ENCODE assay signal across 13 mouse cellular contexts in genomic region chr5:113703803-113704585, GRCm38 (mm10). TPM values are rescaled to one million over a fixed set of nuclear protein-coding genes. Genes with fewer than 3 reads are reported as not detected.
A peak's percentile ranks its signal among the peaks of the same experiment; 100 is the strongest.
DNase-seq lines count a peak whose midpoint lies in the region; ATAC-seq and TF ChIP-seq lines count a peak whose summit lies in the region.
"Had no signal": no experiment of that assay in that cellular context is flagged by ENCODE, and none has a peak within 500 bp of the region (broad histone marks: within the 10 kb centered on the region; RNA-seq: fewer than 3 reads in every experiment).

No protein-coding gene starts in this region.

- intact Hi-C loops in heart, postnatal 10 days (cut with DNase I), result loop anchor here (5.0 kb wide), 2 partner anchors 42 to 112 kb away; no protein-coding TSS in a partner anchor

- ATAC-seq in limb, embryonic 12.5 days (ENCODE audit: insufficient number of reproducible peaks, insufficient read depth, low FRiP score, low TSS enrichment, low read depth), result no peak
- 0 out of 2 replicates have a peak, but pooled peaks have one; percentile 43 for ATAC-seq in hindbrain, postnatal 0 days
- peak; percentile 64; the same call in 1 of the 2 replicates for ATAC-seq in midbrain, embryonic 16.5 days
- ATAC-seq: inflammation-experienced regulatory T-cells, adult 6 months had no signal

- H3K9me3 ChIP-seq in limb, embryonic 12.5 days, result no peaks in the 10 kb centered on the region
- H3K9me3 ChIP-seq in limb, embryonic 10.5 days (replicated peaks), result no peaks in the 10 kb centered on the region
- H3K9me3 ChIP-seq in hindbrain, postnatal 0 days (ENCODE audit: low read length), result no peaks in the 10 kb centered on the region
- H3K9me3 ChIP-seq in midbrain, embryonic 16.5 days (replicated peaks; ENCODE audit: control insufficient read depth, low read length, poor library complexity, severe bottlenecking), result no peaks in the 10 kb centered on the region

- H3K27ac ChIP-seq in limb, embryonic 12.5 days, result peak overlapping the region; percentile 8; the same call in 1 of the 2 replicates
- H3K27ac ChIP-seq in limb, embryonic 10.5 days, result no peak overlapping the region; the same call in 1 of the 2 replicates
- H3K27ac ChIP-seq in hindbrain, postnatal 0 days, result peak overlapping the region; percentile 38; the same call in 1 of the 2 replicates
- H3K27ac ChIP-seq in midbrain, embryonic 16.5 days (ENCODE audit: low read length), result peak overlapping the region; percentile 73
- H3K27ac ChIP-seq: left cerebral cortex, adult 2 months had no signal

- 42% methylated on average over 21 of the region's 21 CpGs for WGBS in limb, embryonic 12.5 days
- 60% methylated on average over 21 of the region's 21 CpGs for WGBS in limb, embryonic 10.5 days
- WGBS in hindbrain, postnatal 0 days, result 33% methylated on average over 21 of the region's 21 CpGs
- WGBS in midbrain, embryonic 16.5 days, result 37% methylated on average over 21 of the region's 21 CpGs

- no peaks in the 10 kb centered on the region for H3K27me3 ChIP-seq in limb, embryonic 12.5 days
- no peaks in the 10 kb centered on the region for H3K27me3 ChIP-seq in limb, embryonic 10.5 days (ENCODE audit: low read depth, poor library complexity, severe bottlenecking)
- no peaks in the 10 kb centered on the region for H3K27me3 ChIP-seq in hindbrain, postnatal 0 days (ENCODE audit: insufficient read depth, low read length)
- no peaks in the 10 kb centered on the region for H3K27me3 ChIP-seq in midbrain, embryonic 16.5 days (ENCODE audit: control insufficient read depth, insufficient read depth, low read depth, low read length)

- H3K36me3 ChIP-seq in limb, embryonic 12.5 days, result no peaks in the 10 kb centered on the region
- H3K36me3 ChIP-seq in limb, embryonic 10.5 days, result no peaks in the 10 kb centered on the region
- H3K36me3 ChIP-seq in hindbrain, postnatal 0 days (ENCODE audit: insufficient read depth, low read length), result no peaks in the 10 kb centered on the region
- no peaks in the 10 kb centered on the region for H3K36me3 ChIP-seq in midbrain, embryonic 16.5 days (ENCODE audit: control insufficient read depth, insufficient read depth, low read length)

- H3K4me3 ChIP-seq in limb, embryonic 12.5 days (replicated peaks), result no peak overlapping the region
- H3K4me3 ChIP-seq in limb, embryonic 10.5 days, result no peak overlapping the region
- H3K4me3 ChIP-seq in hindbrain, postnatal 0 days (ENCODE audit: low read length), result no peak overlapping the region
- no peak overlapping the region for H3K4me3 ChIP-seq in midbrain, embryonic 16.5 days (ENCODE audit: low read depth, low read length)
- H3K4me3 ChIP-seq: left cerebral cortex, adult 2 months had no signal

- no peak for DNase-seq in limb, embryonic 10.5 days (ENCODE audit: low spot score)
- DNase-seq in heart, postnatal 10 days, result peak; percentile 25 to 31
- DNase-seq in hindbrain, postnatal 0 days (ENCODE audit: low spot score), result peak; percentile 26
- DNase-seq in right cerebral cortex, postnatal 36 days (ENCODE audit: low spot score in 2 of 2), result no peak
- no peak for DNase-seq in cerebellum, adult 11 months
- DNase-seq: embryo, embryonic 11 days; lung, adult 2 months; thymus, postnatal 25 days had no signal

- H3K4me1 ChIP-seq in limb, embryonic 12.5 days (replicated peaks), result peaks cover 27% of the 10 kb centered on the region
- H3K4me1 ChIP-seq in limb, embryonic 10.5 days, result peaks cover 19% of the 10 kb centered on the region
- H3K4me1 ChIP-seq in hindbrain, postnatal 0 days (ENCODE audit: insufficient read depth, low read length), result no peaks in the 10 kb centered on the region; the same call in 1 of the 2 replicates
- peaks cover 19% of the 10 kb centered on the region for H3K4me1 ChIP-seq in midbrain, embryonic 16.5 days (ENCODE audit: control insufficient read depth, insufficient read depth, low read length)

- TF ChIP-seq CTCF in hindbrain, postnatal 0 days (IDR thresholded peaks at IDR 0.05; ENCODE audit: low read depth), result no peak

- no peak overlapping the region for H3K9ac ChIP-seq in limb, embryonic 12.5 days (replicated peaks)
- no peak overlapping the region for H3K9ac ChIP-seq in hindbrain, postnatal 0 days (replicated peaks; ENCODE audit: low read length)
- peak overlapping the region; percentile 48 for H3K9ac ChIP-seq in midbrain, embryonic 16.5 days (ENCODE audit: low read depth, low read length)

- H3K4me2 ChIP-seq in limb, embryonic 12.5 days, result no peak overlapping the region
- no peak overlapping the region for H3K4me2 ChIP-seq in hindbrain, postnatal 0 days (ENCODE audit: low read depth, low read length)
- H3K4me2 ChIP-seq in midbrain, embryonic 16.5 days (ENCODE audit: low read length), result no peak overlapping the region

RNA-seq across cellular contexts. Expression of gene 1700069L16Rik, which starts 20.6 kb away (rescaled TPM):
- polyA plus RNA-seq in limb, embryonic 12.5 days (2016; fragmentation: Nextera tagmentation; extraction: Ambion mirVana), result not detected in 2 replicates
- not detected in 2 replicates for polyA plus RNA-seq in limb, embryonic 10.5 days (2016; fragmentation: Nextera tagmentation; extraction: Ambion mirVana)
- total RNA-seq in heart, postnatal 10 days (2021), result not detected
- not detected in 2 replicates for total RNA-seq in hindbrain, postnatal 0 days (2014; rRNA removed)
- not detected in 2 replicates for polyA plus RNA-seq in hindbrain, postnatal 0 days (2015; fragmentation: Nextera tagmentation; extraction: Ambion mirVana)
- not detected in 2 replicates for polyA plus RNA-seq in midbrain, embryonic 16.5 days (2015; fragmentation: Nextera tagmentation; extraction: Ambion mirVana)
- total RNA-seq: left cerebral cortex, adult 2 months; neutrophil, adult 5-6 weeks had no signal
- polyA plus RNA-seq: inflammation-experienced regulatory T-cells, adult 6 months; lung, adult 2 months had no signal

RNA-seq across cellular contexts. Expression of gene Ficd, which starts 31.6 kb away (rescaled TPM):
- polyA plus RNA-seq in limb, embryonic 12.5 days (2016; fragmentation: Nextera tagmentation; extraction: Ambion mirVana), result 3.8 and 5.0 TPM in 2 replicates
- 3.3 and 3.4 TPM in 2 replicates for polyA plus RNA-seq in limb, embryonic 10.5 days (2016; fragmentation: Nextera tagmentation; extraction: Ambion mirVana)
- total RNA-seq in heart, postnatal 10 days (2021), result 1 to 10 TPM; 5.4 to 5.8 TPM
- 11.7 and 12.0 TPM in 2 replicates for total RNA-seq in hindbrain, postnatal 0 days (2014; rRNA removed)
- 8.6 and 8.7 TPM in 2 replicates for polyA plus RNA-seq in hindbrain, postnatal 0 days (2015; fragmentation: Nextera tagmentation; extraction: Ambion mirVana)
- polyA plus RNA-seq in midbrain, embryonic 16.5 days (2015; fragmentation: Nextera tagmentation; extraction: Ambion mirVana), result 9.4 and 10.9 TPM in 2 replicates

RNA-seq across cellular contexts. Expression of gene Cmklr1, which starts 53.8 kb away (rescaled TPM):
- 3.2 and 4.4 TPM in 2 replicates for polyA plus RNA-seq in limb, embryonic 12.5 days (2016; fragmentation: Nextera tagmentation; extraction: Ambion mirVana)
- polyA plus RNA-seq in limb, embryonic 10.5 days (2016; fragmentation: Nextera tagmentation; extraction: Ambion mirVana), result 2.3 and 3.4 TPM in 2 replicates
- total RNA-seq in heart, postnatal 10 days (2021), result 10 to 100 TPM; 20.8 to 22.5 TPM
- total RNA-seq in hindbrain, postnatal 0 days (2014; rRNA removed), result 4.8 and 9.7 TPM in 2 replicates
- 0.91 and 1.6 TPM in 2 replicates for polyA plus RNA-seq in hindbrain, postnatal 0 days (2015; fragmentation: Nextera tagmentation; extraction: Ambion mirVana)
- 1.2 and 1.3 TPM in 2 replicates for polyA plus RNA-seq in midbrain, embryonic 16.5 days (2015; fragmentation: Nextera tagmentation; extraction: Ambion mirVana)

Comparison
In these comparisons a context has a peak if more than half of its experiments do, and no peak if none do; other contexts are left out.
1. DNase-seq: peak in heart, postnatal 10 days (2 of 2) and hindbrain, postnatal 0 days (single experiment); none in limb, embryonic 10.5 days (single experiment), right cerebral cortex, postnatal 36 days (0 of 2) and cerebellum, adult 11 months (single experiment).